Mouse (Mus musculus) bone marrow macrophage, adult 2 months (primary cell): Measurements from ENCODE around the gene Ncl. TPM values are rescaled to one million over a fixed set of nuclear protein-coding genes. Genes with fewer than 3 reads are reported as not detected.

Source experiments
- H3K27ac ChIP-seq: 2 replicates; pipeline ENCODE4 v1.5.1; 2012; ENCODE audit warnings: low read depth, low read length; ENCODE audit not compliant: insufficient read depth
- H3K4me1 ChIP-seq: 2 replicates; pipeline ENCODE4 v1.6.1; 2012; ENCODE audit warnings: low read length; ENCODE audit not compliant: control insufficient read depth, insufficient read depth
- H3K4me3 ChIP-seq: 2 replicates; pipeline ENCODE4 v1.5.1; 2012; ENCODE audit warnings: mild to moderate bottlenecking, low read length, moderate library complexity; ENCODE audit not compliant: insufficient read depth
- CTCF ChIP-seq: IDR thresholded peaks from 2 replicates; pipeline ENCODE4 v1.5.1; 2012; ENCODE audit warnings: low read depth, mild to moderate bottlenecking, low read length, moderate library complexity
- POLR2A ChIP-seq: IDR thresholded peaks from 2 replicates; pipeline ENCODE4 v1.6.1; 2012; ENCODE audit warnings: mild to moderate bottlenecking, low read depth, low read length, borderline replicate concordance
- polyA plus RNA-seq: library from polyadenylated mRNA; stranded (reverse); fragments of >200 nt; gene quantifications from 2 replicates; pipeline ENCODE4 v1.2.4, GENCODE M21; 2012; ENCODE audit not compliant: missing spikeins, insufficient read depth, insufficient read length

The Ncl gene
- polyA plus RNA-seq: 189 and 191 TPM in 2 replicates

GRCm38 (mm10) chr1:86358906-86359797, at the start of gene Ncl:
TSS of gene Ncl (minus strand) at chr1:86359400.
- H3K27ac ChIP-seq: peak within 1 kb of the TSS; percentile 92
- peak within 1 kb of the TSS; percentile 89 for H3K4me3 ChIP-seq
- TF ChIP-seq POLR2A (peak; percentile 95), CTCF (no peak)
- H3K4me1 ChIP-seq: peaks cover 23% of the 10 kb centered on the region

DNA sequence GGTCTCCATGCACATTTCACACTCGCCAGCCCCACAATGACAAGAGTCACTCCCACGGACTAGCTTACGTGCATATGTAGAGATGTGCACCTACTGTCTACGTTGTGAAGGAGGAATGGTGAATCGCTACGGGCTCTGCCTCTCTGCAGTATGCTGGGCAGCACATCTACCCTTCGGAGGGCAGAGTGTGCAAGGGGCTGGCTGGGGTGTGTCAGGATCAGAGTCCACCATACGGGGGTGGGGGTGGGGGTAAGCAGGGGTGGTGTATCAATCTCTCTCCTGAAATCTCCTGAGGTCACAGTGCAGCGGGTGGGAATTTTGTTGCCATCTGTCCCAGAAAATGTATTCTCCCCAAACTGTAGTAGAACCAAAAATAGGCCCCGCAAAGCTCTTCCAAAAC, 49.3 kb upstream of the Ncl start:
- TF ChIP-seq POLR2A: no peak
- TF ChIP-seq CTCF: no peak
- H3K4me1 ChIP-seq: peaks cover 34% of the 10 kb centered on the region

GRCm38 (mm10) chr1:86406914-86407313, 47.7 kb upstream of the Ncl start:
- H3K4me3 ChIP-seq: no peak overlapping the region

More for the DNA sequence above, 49.3 kb upstream of the Ncl start:
- Histone ChIP-seq H3K27ac (no peak overlapping the region), H3K4me3 (no peak overlapping the region)

GRCm38 (mm10) chr1:86406313-86406712, 47.1 kb upstream of the Ncl start:
- peak overlapping the region; percentile 90 for H3K27ac ChIP-seq
- TF ChIP-seq CTCF: no peak
- no peak for TF ChIP-seq POLR2A
- peaks cover 31% of the 10 kb centered on the region for H3K4me1 ChIP-seq
- H3K4me3 ChIP-seq: no peak overlapping the region

More at GRCm38 (mm10) chr1:86406914-86407313, 47.7 kb upstream of the Ncl start:
- Histone ChIP-seq H3K27ac (peak overlapping the region; percentile 90), H3K4me1 (peaks cover 34% of the 10 kb centered on the region)
- TF ChIP-seq POLR2A: no peak
- TF ChIP-seq CTCF: no peak

GRCm38 (mm10) chr1:86404834-86405233, 45.6 kb upstream of the Ncl start:
- H3K4me1 ChIP-seq: peaks cover 38% of the 10 kb centered on the region
- no peak overlapping the region for H3K27ac ChIP-seq
- TF ChIP-seq CTCF (peak; percentile 56), POLR2A (no peak)
- H3K4me3 ChIP-seq: no peak overlapping the region

- Histone ChIP-seq H3K27ac (peak overlapping the region; percentile 16; the same call in 1 of the 2 replicates), H3K4me1 (peaks cover 29% of the 10 kb centered on the region), H3K4me3 (no peak overlapping the region)
- TF ChIP-seq CTCF (no peak), POLR2A (no peak)
Observed at GRCm38 (mm10) chr1:86400096-86400754, 41.0 kb upstream of the Ncl start.

DNA sequence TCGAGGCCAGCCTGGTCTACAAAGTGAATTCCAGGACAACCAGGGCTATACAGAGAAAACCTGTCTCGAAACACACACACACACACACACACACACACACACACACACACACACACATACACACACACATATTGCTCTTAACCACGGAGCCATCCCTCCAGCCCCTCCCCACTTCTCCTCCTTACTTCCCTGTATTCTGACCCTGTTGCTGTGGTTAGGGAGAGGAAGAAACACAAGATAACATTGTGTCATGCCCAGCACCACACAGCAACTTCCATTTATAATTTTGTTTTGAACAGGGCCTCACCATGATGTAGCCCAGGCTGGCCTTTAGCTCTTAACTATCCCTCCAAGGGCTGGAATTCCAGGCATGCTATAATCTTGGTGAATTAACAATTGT, 40.1 kb upstream of the Ncl start:
- TF ChIP-seq POLR2A (no peak), CTCF (no peak)
- peak overlapping the region; percentile 45 for H3K27ac ChIP-seq
- no peak overlapping the region for H3K4me3 ChIP-seq
- H3K4me1 ChIP-seq: peaks cover 37% of the 10 kb centered on the region

DNA sequence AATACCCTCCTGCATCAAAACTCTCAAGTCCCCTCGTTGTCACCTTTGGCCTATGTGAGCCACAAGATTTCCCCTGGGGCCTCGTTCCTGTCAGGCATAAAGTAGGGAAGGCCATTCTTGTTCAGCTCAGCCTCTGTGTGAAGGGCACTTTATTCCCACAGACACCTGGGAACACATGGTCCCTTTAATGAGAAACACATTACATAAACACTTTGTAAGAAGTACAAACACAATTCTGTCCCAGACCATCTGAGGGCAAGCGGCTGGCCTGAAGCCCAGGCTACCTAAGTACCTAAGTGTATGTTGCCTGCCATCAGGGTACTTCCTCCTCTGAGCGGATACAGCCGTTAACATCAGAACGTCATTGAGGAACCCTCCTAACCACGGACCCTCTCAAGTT, 39.0 kb upstream of the Ncl start:
- TF ChIP-seq CTCF: no peak
- no peak for TF ChIP-seq POLR2A
- Histone ChIP-seq H3K4me1 (peaks cover 45% of the 10 kb centered on the region), H3K27ac (no peak overlapping the region), H3K4me3 (no peak overlapping the region)

GRCm38 (mm10) chr1:86397621-86398020, 38.4 kb upstream of the Ncl start:
- Histone ChIP-seq H3K4me1 (peaks cover 45% of the 10 kb centered on the region), H3K4me3 (no peak overlapping the region), H3K27ac (no peak overlapping the region)
- TF ChIP-seq POLR2A (no peak), CTCF (no peak)

DNA sequence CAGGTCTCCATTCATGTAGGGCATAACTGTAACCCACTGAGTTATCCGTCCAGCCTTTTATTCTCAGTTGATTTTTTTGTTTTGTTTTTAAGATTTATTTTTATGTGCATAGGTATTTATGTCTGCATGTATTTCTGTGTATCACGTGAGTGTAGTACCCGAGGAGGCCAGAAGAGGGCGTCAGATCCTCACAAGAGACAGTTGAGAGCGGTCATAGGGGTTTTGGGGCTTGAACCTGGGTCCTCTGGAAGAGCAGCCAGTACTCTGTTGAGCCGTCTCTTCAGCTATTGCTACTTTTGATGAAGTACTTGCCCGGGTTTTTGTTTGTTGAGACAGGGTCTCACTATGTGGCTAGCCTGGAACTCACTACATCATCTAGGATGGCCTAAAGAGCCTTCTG, 36.7 kb upstream of the Ncl start:
- TF ChIP-seq CTCF (peak; percentile 83), POLR2A (no peak)
- peaks cover 43% of the 10 kb centered on the region for H3K4me1 ChIP-seq
- H3K4me3 ChIP-seq: no peak overlapping the region
- H3K27ac ChIP-seq: no peak overlapping the region
